Mouse (Mus musculus) forebrain, embryonic 12.5 days (tissue): ENCODE results near the gene Fndc11. TPM values are rescaled to one million over a fixed set of nuclear protein-coding genes. Genes with fewer than 3 reads are reported as not detected.
A peak's percentile ranks its signal among the peaks of the same experiment; 100 is the strongest.

Experiments used
- ATAC-seq: fragments of 200-750 bp; cut with Nextera tagmentation; 2 replicates; pipeline ENCODE4 v1.8.0; 2017; ENCODE audit warnings: moderate TSS enrichment; ENCODE audit not compliant: low FRiP score
- H3K27ac ChIP-seq: fragments of 300-500 bp; sonication (generic); 2 replicates; pipeline ENCODE4 v1.5.1; 2016; ENCODE audit warnings: mild to moderate bottlenecking
- H3K27me3 ChIP-seq: fragments of 300-500 bp; sonication (generic); 2 replicates; pipeline ENCODE4 v1.6.1; 2016; ENCODE audit warnings: mild to moderate bottlenecking
- H3K36me3 ChIP-seq: fragments of 300-500 bp; sonication (generic); replicated peaks from 2 replicates; pipeline ENCODE4 v1.6.1; 2016; ENCODE audit warnings: mild to moderate bottlenecking
- H3K4me1 ChIP-seq: fragments of 300-500 bp; sonication (generic); 2 replicates; pipeline ENCODE4 v1.6.1; 2016
- H3K4me2 ChIP-seq: fragments of 300-500 bp; sonication (generic); 2 replicates; pipeline ENCODE4 v1.6.1; 2016; ENCODE audit warnings: mild to moderate bottlenecking, moderate library complexity
- H3K4me3 ChIP-seq: fragments of 300-500 bp; sonication (generic); replicated peaks from 2 replicates; pipeline ENCODE4 v1.5.1; 2016; ENCODE audit warnings: mild to moderate bottlenecking
- H3K9ac ChIP-seq: fragments of 300-500 bp; sonication (generic); 2 replicates; pipeline ENCODE4 v1.6.1; 2016; ENCODE audit warnings: mild to moderate bottlenecking
- H3K9me3 ChIP-seq: fragments of 300-500 bp; sonication (generic); 2 replicates; pipeline ENCODE4 v1.6.1; 2016
- WGBS: fragments of 180-500 bp; shearing (Covaris S2); methylation state at CpG from one replicate; pipeline ENCODE4 v1.1.7; 2016; 5-methylcytosine and 5-hydroxymethylcytosine counted together
- polyA plus RNA-seq: library from polyadenylated mRNA; unstranded; fragments of >200 nt; fragmentation: Nextera tagmentation; extraction: Ambion mirVana; gene quantifications from 2 replicates; pipeline ENCODE4 v1.2.1, GENCODE M21; 2016

The Fndc11 gene
- polyA plus RNA-seq, 1 experiment from 2014 or later: 0.17 TPM

- Histone ChIP-seq H3K9ac (peak within 1 kb of the TSS; percentile 26; the same call in 1 of the 2 replicates), H3K4me3 (peak within 1 kb of the TSS; percentile 29), H3K36me3 (no peaks in the 10 kb centered on the region), H3K4me1 (0 out of 2 replicates have a peak, but pooled peaks cover 4% of the 10 kb centered on the region), H3K27ac (no peak within 1 kb of the TSS), H3K9me3 (no peaks in the 10 kb centered on the region), H3K4me2 (peak within 1 kb of the TSS; percentile 49), H3K27me3 (0 out of 2 replicates have a peak, but pooled peaks cover 4% of the 10 kb centered on the region)
- ATAC-seq: no peak
- 15% methylated on average over 16 of the region's 16 CpGs for WGBS
Measured at GRCm38 (mm10) chr2:181241602-181242313, 21.9 kb downstream of the Fndc11 start, which contains the start of gene Helz2. Gene Helz2, minus strand, starts transcription at chr2:181242027.

GRCm38 (mm10) chr2:181242314-181242665, 22.5 kb downstream of the Fndc11 start:
- H3K27me3 ChIP-seq: 0 out of 2 replicates have a peak, but pooled peaks cover 4% of the 10 kb centered on the region
- no peak overlapping the region; the same call in 1 of the 2 replicates for H3K4me2 ChIP-seq
- H3K9ac ChIP-seq: no peak overlapping the region
- H3K36me3 ChIP-seq: no peaks in the 10 kb centered on the region
- ATAC-seq: no peak
- no peaks in the 10 kb centered on the region for H3K9me3 ChIP-seq
- H3K27ac ChIP-seq: no peak overlapping the region
- H3K4me1 ChIP-seq: 0 out of 2 replicates have a peak, but pooled peaks cover 4% of the 10 kb centered on the region
- 78% methylated on average over 3 of the region's 3 CpGs for WGBS
- H3K4me3 ChIP-seq: no peak overlapping the region

GRCm38 (mm10) chr2:181243706-181244394, 24.0 kb downstream of the Fndc11 start:
- WGBS: 36% methylated on average over 11 of the region's 11 CpGs
- Histone ChIP-seq H3K4me3 (no peak overlapping the region), H3K27ac (no peak overlapping the region), H3K4me1 (0 out of 2 replicates have a peak, but pooled peaks cover 4% of the 10 kb centered on the region), H3K9me3 (no peaks in the 10 kb centered on the region), H3K9ac (no peak overlapping the region), H3K4me2 (no peak overlapping the region), H3K36me3 (no peaks in the 10 kb centered on the region), H3K27me3 (0 out of 2 replicates have a peak, but pooled peaks cover 4% of the 10 kb centered on the region)
- ATAC-seq: no peak

- no peak overlapping the region for H3K4me3 ChIP-seq
- 19% methylated on average over 2 of the region's 2 CpGs for WGBS
Measured at GRCm38 (mm10) chr2:181245031-181245430, 25.2 kb downstream of the Fndc11 start.

GRCm38 (mm10) chr2:181249217-181249616, 29.4 kb downstream of the Fndc11 start:
- no peak overlapping the region for H3K4me3 ChIP-seq
- H3K9ac ChIP-seq: no peak overlapping the region
- H3K9me3 ChIP-seq: no peaks in the 10 kb centered on the region
- WGBS: 91% methylated on average over 10 of the region's 10 CpGs
- H3K36me3 ChIP-seq: peaks cover 33% of the 10 kb centered on the region
- no peak overlapping the region for H3K27ac ChIP-seq
- H3K4me2 ChIP-seq: no peak overlapping the region
- no peaks in the 10 kb centered on the region for H3K27me3 ChIP-seq
- no peaks in the 10 kb centered on the region for H3K4me1 ChIP-seq
- ATAC-seq: no peak

More at GRCm38 (mm10) chr2:181245031-181245430, 25.2 kb downstream of the Fndc11 start:
- H3K9ac ChIP-seq: no peak overlapping the region
- no peak overlapping the region for H3K27ac ChIP-seq
- no peaks in the 10 kb centered on the region for H3K9me3 ChIP-seq
- H3K4me1 ChIP-seq: 0 out of 2 replicates have a peak, but pooled peaks cover 4% of the 10 kb centered on the region
- no peak for ATAC-seq
- no peaks in the 10 kb centered on the region for H3K36me3 ChIP-seq
- H3K27me3 ChIP-seq: 0 out of 2 replicates have a peak, but pooled peaks cover 4% of the 10 kb centered on the region
- H3K4me2 ChIP-seq: no peak overlapping the region

- Histone ChIP-seq H3K27ac (no peak overlapping the region), H3K4me1 (no peaks in the 10 kb centered on the region), H3K36me3 (peaks cover 55% of the 10 kb centered on the region), H3K27me3 (no peaks in the 10 kb centered on the region), H3K9ac (no peak overlapping the region), H3K4me2 (no peak overlapping the region), H3K9me3 (no peaks in the 10 kb centered on the region), H3K4me3 (no peak overlapping the region)
- WGBS: 80% methylated on average over 1 of the region's 1 CpGs
- ATAC-seq: no peak
Measured at GRCm38 (mm10) chr2:181251841-181252240, 32.0 kb downstream of the Fndc11 start.

GRCm38 (mm10) chr2:181253248-181253647, 33.4 kb downstream of the Fndc11 start:
- no peaks in the 10 kb centered on the region for H3K4me1 ChIP-seq
- H3K9me3 ChIP-seq: no peaks in the 10 kb centered on the region
- no peak overlapping the region for H3K4me3 ChIP-seq
- WGBS: 61% methylated on average over 1 of the region's 1 CpGs
- no peak overlapping the region for H3K4me2 ChIP-seq
- ATAC-seq: no peak
- H3K27me3 ChIP-seq: no peaks in the 10 kb centered on the region
- H3K9ac ChIP-seq: no peak overlapping the region
- H3K36me3 ChIP-seq: peaks cover 67% of the 10 kb centered on the region
- H3K27ac ChIP-seq: no peak overlapping the region

- H3K36me3 ChIP-seq: peaks cover 65% of the 10 kb centered on the region
- no peaks in the 10 kb centered on the region for H3K9me3 ChIP-seq
- no peaks in the 10 kb centered on the region for H3K27me3 ChIP-seq
- H3K4me2 ChIP-seq: no peak overlapping the region
- no peak for ATAC-seq
- H3K4me3 ChIP-seq: no peak overlapping the region
- H3K27ac ChIP-seq: no peak overlapping the region
- H3K4me1 ChIP-seq: no peaks in the 10 kb centered on the region
- H3K9ac ChIP-seq: no peak overlapping the region
- WGBS: 96% methylated on average over 2 of the region's 2 CpGs
Measured at GRCm38 (mm10) chr2:181266839-181267238, 47.0 kb downstream of the Fndc11 start.

- H3K4me2 ChIP-seq: no peak overlapping the region
- no peak overlapping the region for H3K27ac ChIP-seq
- no peak for ATAC-seq
- H3K4me1 ChIP-seq: no peaks in the 10 kb centered on the region
- H3K36me3 ChIP-seq: peaks cover 57% of the 10 kb centered on the region
- H3K9ac ChIP-seq: no peak overlapping the region
- H3K4me3 ChIP-seq: no peak overlapping the region
- no peaks in the 10 kb centered on the region for H3K27me3 ChIP-seq
- no peaks in the 10 kb centered on the region for H3K9me3 ChIP-seq
- 94% methylated on average over 2 of the region's 2 CpGs for WGBS
Measured at GRCm38 (mm10) chr2:181272092-181272491, 52.3 kb downstream of the Fndc11 start.

Other genes starting within 250 kb of the Fndc11 start
- 0.45 and 0.51 TPM in 2 replicates for gene Col20a1, start 233.5 kb upstream of the Fndc11 start, polyA plus RNA-seq
- 20.2 and 20.8 TPM in 2 replicates for gene Chrna4, start 176.5 kb upstream of the Fndc11 start, polyA plus RNA-seq
- gene Kcnq2, start 84.7 kb upstream of the Fndc11 start, polyA plus RNA-seq: 28.6 and 30.0 TPM in 2 replicates
- gene Eef1a2, start 63.0 kb upstream of the Fndc11 start, polyA plus RNA-seq: 1.1 and 1.4 TPM in 2 replicates
- 483 and 484 TPM in 2 replicates for gene Ppdpf, start 32.8 kb upstream of the Fndc11 start, polyA plus RNA-seq
- not detected in 2 replicates for gene Ptk6, start 17.2 kb upstream of the Fndc11 start, polyA plus RNA-seq
- not detected in 2 replicates for gene Srms, start 6.8 kb upstream of the Fndc11 start, polyA plus RNA-seq
- 0.47 TPM in 2 replicates for gene Helz2, start 22.0 kb downstream of the Fndc11 start, polyA plus RNA-seq
- 22.3 and 24.2 TPM in 2 replicates for gene Gmeb2, start 68.0 kb downstream of the Fndc11 start, polyA plus RNA-seq
- 360 and 385 TPM in 2 replicates for gene Stmn3, start 94.5 kb downstream of the Fndc11 start, polyA plus RNA-seq
- gene Rtel1, start 99.7 kb downstream of the Fndc11 start, polyA plus RNA-seq: 59.1 and 67.3 TPM in 2 replicates
- gene Zgpat, start 144.9 kb downstream of the Fndc11 start, polyA plus RNA-seq: 62.4 and 69.5 TPM in 2 replicates
- gene Arfrp1, start 145.4 kb downstream of the Fndc11 start, polyA plus RNA-seq: 83.6 and 86.4 TPM in 2 replicates
- 33.9 and 34.5 TPM in 2 replicates for gene Lime1, start 160.1 kb downstream of the Fndc11 start, polyA plus RNA-seq
- gene Zbtb46, start 239.4 kb downstream of the Fndc11 start, polyA plus RNA-seq: 14.4 and 16.1 TPM in 2 replicates